Mouse (Mus musculus) E14TG2a.4 (cell line): ENCODE measurements around the gene Pde3a.

ENCODE experiments used
- H3K27me3 ChIP-seq: 2 replicates; pipeline ENCODE4 v1.6.1; 2014; ENCODE audit warnings: low read length, control low read depth; ENCODE audit not compliant: insufficient read depth
- H3K36me3 ChIP-seq: 2 replicates; pipeline ENCODE4 v1.6.1; 2014; ENCODE audit warnings: low read length, control low read depth; ENCODE audit not compliant: insufficient read depth
- H3K4me1 ChIP-seq: replicated peaks from 2 replicates; pipeline ENCODE4 v1.6.1; 2014; ENCODE audit warnings: low read depth, low read length, control low read depth
- H3K4me3 ChIP-seq: replicated peaks from 2 replicates; pipeline ENCODE4 v1.5.1; 2014; ENCODE audit warnings: mild to moderate bottlenecking, low read length
- H3K9me3 ChIP-seq: 2 replicates; pipeline ENCODE4 v1.6.1; 2014; ENCODE audit warnings: low read length, control low read depth
- CTCF ChIP-seq: conservative IDR thresholded peaks from 2 replicates; pipeline ENCODE4 v1.5.1; 2014; ENCODE audit warnings: low read length
- NANOG ChIP-seq: IDR thresholded peaks from 2 replicates; pipeline ENCODE4 v1.6.1; 2014; ENCODE audit warnings: borderline replicate concordance, low read length, mixed read lengths
- POU5F1 ChIP-seq: IDR thresholded peaks from 2 replicates; pipeline ENCODE4 v1.6.1; 2014; ENCODE audit warnings: low read length, borderline replicate concordance

The Pde3a gene

GRCm38 (mm10) chr6:141232756-141233382, 16.2 kb upstream of the Pde3a start:
- TF ChIP-seq CTCF (no peak), POU5F1 (no peak), NANOG (no peak)
- Histone ChIP-seq H3K27me3 (no peaks in the 10 kb centered on the region), H3K4me3 (no peak overlapping the region), H3K36me3 (no peaks in the 10 kb centered on the region), H3K4me1 (no peaks in the 10 kb centered on the region), H3K9me3 (no peaks in the 10 kb centered on the region; the same call in 1 of the 2 replicates)

- H3K27me3 ChIP-seq = peaks cover 7% of the 10 kb centered on the region
- H3K36me3 ChIP-seq = no peaks in the 10 kb centered on the region
- H3K9me3 ChIP-seq = no peaks in the 10 kb centered on the region
- H3K4me1 ChIP-seq = no peaks in the 10 kb centered on the region
- no peak for TF ChIP-seq CTCF
- TF ChIP-seq POU5F1 = no peak
- no peak for TF ChIP-seq NANOG
- H3K4me3 ChIP-seq = no peak overlapping the region
These were observed 7.3 kb upstream of the Pde3a start for GRCm38 (mm10) chr6:141241809-141242208.

GRCm38 (mm10) chr6:141245089-141245488, 4.0 kb upstream of the Pde3a start:
- Histone ChIP-seq H3K4me1 (no peaks in the 10 kb centered on the region), H3K4me3 (no peak overlapping the region), H3K27me3 (peaks cover 37% of the 10 kb centered on the region), H3K36me3 (no peaks in the 10 kb centered on the region), H3K9me3 (no peaks in the 10 kb centered on the region)
- TF ChIP-seq POU5F1 (no peak), CTCF (no peak), NANOG (no peak)

GRCm38 (mm10) chr6:141246391-141246790, 2.7 kb upstream of the Pde3a start:
- Histone ChIP-seq H3K36me3 (no peaks in the 10 kb centered on the region), H3K9me3 (no peaks in the 10 kb centered on the region), H3K4me3 (no peak overlapping the region), H3K27me3 (peaks cover 50% of the 10 kb centered on the region), H3K4me1 (no peaks in the 10 kb centered on the region)
- TF ChIP-seq CTCF = no peak
- no peak for TF ChIP-seq POU5F1
- no peak for TF ChIP-seq NANOG

GRCm38 (mm10) chr6:141248081-141248480, 988 bp upstream of the Pde3a start:
- peaks cover 64% of the 10 kb centered on the region for H3K27me3 ChIP-seq
- H3K9me3 ChIP-seq = no peaks in the 10 kb centered on the region
- no peaks in the 10 kb centered on the region for H3K4me1 ChIP-seq
- H3K36me3 ChIP-seq = no peaks in the 10 kb centered on the region
- no peak for TF ChIP-seq POU5F1
- no peak for TF ChIP-seq NANOG
- TF ChIP-seq CTCF = no peak
- no peak overlapping the region for H3K4me3 ChIP-seq

- no peaks in the 10 kb centered on the region for H3K36me3 ChIP-seq
- peaks cover 67% of the 10 kb centered on the region for H3K27me3 ChIP-seq
- H3K9me3 ChIP-seq = no peaks in the 10 kb centered on the region
- H3K4me3 ChIP-seq = peak overlapping the region; percentile 84
- no peaks in the 10 kb centered on the region for H3K4me1 ChIP-seq
- no peak for TF ChIP-seq CTCF
- TF ChIP-seq NANOG = no peak
- no peak for TF ChIP-seq POU5F1
These were observed 671 bp downstream of the Pde3a start for GRCm38 (mm10) chr6:141249585-141250295.

GRCm38 (mm10) chr6:141250296-141250629, 1.2 kb downstream of the Pde3a start:
- Histone ChIP-seq H3K4me3 (peak overlapping the region; percentile 84), H3K9me3 (no peaks in the 10 kb centered on the region), H3K27me3 (peaks cover 67% of the 10 kb centered on the region), H3K36me3 (no peaks in the 10 kb centered on the region), H3K4me1 (no peaks in the 10 kb centered on the region)
- TF ChIP-seq NANOG = no peak
- no peak for TF ChIP-seq CTCF
- TF ChIP-seq POU5F1 = no peak

- no peaks in the 10 kb centered on the region for H3K4me1 ChIP-seq
- H3K27me3 ChIP-seq = peaks cover 67% of the 10 kb centered on the region
- H3K4me3 ChIP-seq = no peak overlapping the region
- H3K36me3 ChIP-seq = no peaks in the 10 kb centered on the region
- TF ChIP-seq NANOG = no peak
- TF ChIP-seq CTCF = no peak
- TF ChIP-seq POU5F1 = no peak
- no peaks in the 10 kb centered on the region for H3K9me3 ChIP-seq
These were observed 1.9 kb downstream of the Pde3a start for GRCm38 (mm10) chr6:141250984-141251383.
